Mouse (Mus musculus): ENCODE data around the gene 4930435E12Rik.

Gene 4930435E12Rik

GRCm38 (mm10) chr16:38769529-38769928 is 59.0 kb downstream of the 4930435E12Rik start:
- no peak for DNase-seq (ENCODE audit: low spot score)

GRCm38 (mm10) chr16:38768386-38768785 is 60.2 kb downstream of the 4930435E12Rik start:
- DNase-seq (ENCODE audit: low spot score), result no peak

GRCm38 (mm10) chr16:38767761-38768160 is 60.8 kb downstream of the 4930435E12Rik start:
- no peak for DNase-seq (ENCODE audit: low spot score)

GRCm38 (mm10) chr16:38766671-38767070 is 61.9 kb downstream of the 4930435E12Rik start:
- no peak for DNase-seq (ENCODE audit: low spot score)

GRCm38 (mm10) chr16:38763508-38763907 is 65.0 kb downstream of the 4930435E12Rik start:
- DNase-seq (ENCODE audit: low spot score), result no peak

GRCm38 (mm10) chr16:38762401-38762800 is 66.1 kb downstream of the 4930435E12Rik start:
- no peak for DNase-seq (ENCODE audit: low spot score)

Data from yolk sac, embryonic 10.5 days (tissue).